Mouse (Mus musculus) liver, postnatal 0 days (tissue): ENCODE measurements around the gene Epor.

Experiments
- CTCF ChIP-seq: sonication (generic); IDR thresholded peaks from 2 replicates; pipeline ENCODE4 v1.5.1; 2016; ENCODE audit warnings: antibody characterized with exemption, low read depth
- EP300 ChIP-seq: IDR thresholded peaks from 2 replicates; pipeline ENCODE4 v1.6.1; 2016; ENCODE audit warnings: antibody characterized with exemption, low read depth, mild to moderate bottlenecking

- TF ChIP-seq EP300 (no peak), CTCF (no peak)
Measured at GRCm38 (mm10) chr9:21977331-21977730, 14.0 kb upstream of the Epor start.
